Mouse (Mus musculus): ENCODE measurements around the gene Fgfr2. TPM values are rescaled to one million over a fixed set of nuclear protein-coding genes. Genes with fewer than 3 reads are reported as not detected.
A peak's percentile ranks its signal among the peaks of the same experiment; 100 is the strongest.

The Fgfr2 gene
- total RNA-seq, 2 experiments from 2014 or later, result 0.26 to 0.51 TPM

- ATAC-seq (ENCODE audit: poor library complexity, severe bottlenecking), result no peak
Observed at GRCm38 (mm10) chr7:132644605-132645279, 478.4 kb downstream of the Fgfr2 start.

- ATAC-seq (ENCODE audit: poor library complexity, severe bottlenecking), result no peak
Observed at GRCm38 (mm10) chr7:132641606-132642005, 481.5 kb downstream of the Fgfr2 start.

GRCm38 (mm10) chr7:132640946-132641345 lies 482.2 kb downstream of the Fgfr2 start:
- no peak for ATAC-seq (ENCODE audit: poor library complexity, severe bottlenecking)

- ATAC-seq (ENCODE audit: poor library complexity, severe bottlenecking), result peak; percentile 81
Observed at GRCm38 (mm10) chr7:132638446-132639087, 484.6 kb downstream of the Fgfr2 start.

GRCm38 (mm10) chr7:132637292-132637691 lies 485.9 kb downstream of the Fgfr2 start:
- no peak for ATAC-seq (ENCODE audit: poor library complexity, severe bottlenecking)

GRCm38 (mm10) chr7:132631313-132631712 lies 491.8 kb downstream of the Fgfr2 start:
- ATAC-seq (ENCODE audit: poor library complexity, severe bottlenecking), result no peak

GRCm38 (mm10) chr7:132627448-132627847 lies 495.7 kb downstream of the Fgfr2 start:
- ATAC-seq (ENCODE audit: poor library complexity, severe bottlenecking), result no peak

- no peak for ATAC-seq (ENCODE audit: poor library complexity, severe bottlenecking)
Observed at GRCm38 (mm10) chr7:132626174-132626573, 497.0 kb downstream of the Fgfr2 start.

- no peak for ATAC-seq (ENCODE audit: poor library complexity, severe bottlenecking)
Observed at GRCm38 (mm10) chr7:132624161-132624560, 499.0 kb downstream of the Fgfr2 start.

GRCm38 (mm10) chr7:132619975-132620918 lies 502.9 kb downstream of the Fgfr2 start:
- ATAC-seq (ENCODE audit: poor library complexity, severe bottlenecking), result 0 out of 2 replicates have a peak, but pooled peaks have one; percentile 38

- no peak for ATAC-seq (ENCODE audit: poor library complexity, severe bottlenecking)
Observed at GRCm38 (mm10) chr7:132619549-132619948, 503.6 kb downstream of the Fgfr2 start.

GRCm38 (mm10) chr7:132617021-132617564 lies 506.1 kb downstream of the Fgfr2 start:
- no peak for ATAC-seq (ENCODE audit: poor library complexity, severe bottlenecking)

- ATAC-seq (ENCODE audit: poor library complexity, severe bottlenecking), result no peak
Observed at GRCm38 (mm10) chr7:132616391-132616790, 506.8 kb downstream of the Fgfr2 start.

- ATAC-seq (ENCODE audit: poor library complexity, severe bottlenecking), result no peak
Observed at GRCm38 (mm10) chr7:132615346-132615745, 507.8 kb downstream of the Fgfr2 start.

- ATAC-seq (ENCODE audit: poor library complexity, severe bottlenecking), result no peak
Observed at GRCm38 (mm10) chr7:132611530-132611929, 511.6 kb downstream of the Fgfr2 start.

- ATAC-seq (ENCODE audit: poor library complexity, severe bottlenecking), result peak; percentile 95
Observed at GRCm38 (mm10) chr7:132610468-132611318, 512.5 kb downstream of the Fgfr2 start, which contains the start of gene Lhpp. TSS of gene Lhpp (plus strand) at chr7:132610638.

- no peak for ATAC-seq (ENCODE audit: poor library complexity, severe bottlenecking)
Observed at GRCm38 (mm10) chr7:132608316-132609020, 514.7 kb downstream of the Fgfr2 start.

- ATAC-seq (ENCODE audit: poor library complexity, severe bottlenecking), result no peak
Observed at GRCm38 (mm10) chr7:132605689-132606088, 517.5 kb downstream of the Fgfr2 start.

- ATAC-seq (ENCODE audit: poor library complexity, severe bottlenecking), result no peak
Observed at GRCm38 (mm10) chr7:132604720-132605119, 518.4 kb downstream of the Fgfr2 start.
